Mouse (Mus musculus): Measurements from ENCODE around the gene Gm5426.

DNA sequence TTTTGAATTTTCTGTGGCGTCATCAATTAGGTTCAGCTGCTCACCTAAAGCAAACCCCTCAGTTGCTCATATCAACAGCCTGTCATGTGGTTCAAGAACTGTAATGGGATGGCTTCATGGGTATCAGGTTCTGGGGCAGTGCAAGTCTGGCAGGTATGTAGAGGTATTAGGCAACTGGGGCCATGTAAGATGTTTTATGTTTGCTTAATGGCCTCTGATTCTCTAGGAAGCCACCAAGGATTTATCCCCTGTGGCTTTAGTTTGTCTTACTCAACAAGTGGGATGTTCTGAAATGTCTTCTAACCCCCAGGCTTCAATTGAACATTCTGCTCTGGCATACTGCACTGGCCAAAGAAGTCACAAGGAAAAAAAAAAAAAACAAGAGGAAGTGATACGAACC lies 15.6 kb upstream of the Gm5426 start:
- no peak for TF ChIP-seq CTCF (IDR thresholded peaks at IDR 0.05; ENCODE audit: low read depth, low read length)
- TF ChIP-seq GATA1 (IDR thresholded peaks at IDR 0.05; ENCODE audit: borderline replicate concordance, low read length), result no peak

Data from G1E (cell line).